27 mouse cellular contexts compared by ENCODE assay signal in the genomic region with DNA sequence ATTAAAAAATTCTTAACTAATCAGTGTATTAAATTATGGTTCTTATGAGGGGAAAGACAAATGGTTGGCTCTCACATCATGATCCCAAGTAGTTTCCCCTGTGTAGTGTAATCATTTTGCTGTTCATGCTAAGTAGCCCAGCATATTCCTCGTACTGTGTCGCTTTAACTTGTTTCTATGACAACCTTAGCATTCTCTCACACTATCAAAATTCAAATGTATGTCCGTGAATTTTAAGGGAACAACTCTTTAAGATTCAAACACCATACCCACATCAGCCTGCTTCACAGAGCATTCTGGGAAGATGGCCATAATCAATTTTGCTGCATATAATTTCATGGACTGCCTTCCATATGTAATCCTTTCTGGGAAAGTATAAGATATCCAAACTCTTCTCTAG.
DNase-seq lines count a peak whose midpoint lies in the region; ATAC-seq and TF ChIP-seq lines count a peak whose summit lies in the region.
"Had no signal": no experiment of that assay in that cellular context is flagged by ENCODE, and none has a peak within 500 bp of the region (broad histone marks: within the 10 kb centered on the region; RNA-seq: fewer than 3 reads in every experiment).

No protein-coding gene starts in this region.

- no peak overlapping the region for H3K4me3 ChIP-seq in forebrain, postnatal 0 days (ENCODE audit: low read depth, low read length)
- no peak overlapping the region for H3K4me3 ChIP-seq in forebrain, embryonic 12.5 days (replicated peaks)
- H3K4me3 ChIP-seq in midbrain, embryonic 15.5 days, result no peak overlapping the region
- H3K4me3 ChIP-seq in midbrain, postnatal 0 days (ENCODE audit: low read depth, low read length), result no peak overlapping the region
- H3K4me3 ChIP-seq: forebrain, embryonic 10.5 days; forebrain, embryonic 15.5 days; heart, adult 2 months; heart, embryonic 10.5 days; heart, embryonic 13.5 days; hindbrain, embryonic 12.5 days; intestine, embryonic 15.5 days had no signal

- H3K9ac ChIP-seq in forebrain, postnatal 0 days, result no peak overlapping the region
- no peak overlapping the region for H3K9ac ChIP-seq in forebrain, embryonic 12.5 days
- H3K9ac ChIP-seq in midbrain, embryonic 15.5 days, result no peak overlapping the region
- no peak overlapping the region for H3K9ac ChIP-seq in midbrain, postnatal 0 days (replicated peaks; ENCODE audit: low read length, poor library complexity, severe bottlenecking)
- H3K9ac ChIP-seq: forebrain, embryonic 15.5 days; heart, embryonic 13.5 days; hindbrain, embryonic 12.5 days; intestine, embryonic 15.5 days had no signal

- 0 out of 2 replicates have a peak, but pooled peaks cover 3% of the 10 kb centered on the region for H3K4me1 ChIP-seq in forebrain, postnatal 0 days (ENCODE audit: insufficient read depth)
- peaks cover 3% of the 10 kb centered on the region for H3K4me1 ChIP-seq in forebrain, embryonic 12.5 days
- no peaks in the 10 kb centered on the region; the same call in 1 of the 2 replicates for H3K4me1 ChIP-seq in midbrain, embryonic 15.5 days
- no peaks in the 10 kb centered on the region for H3K4me1 ChIP-seq in midbrain, postnatal 0 days (ENCODE audit: insufficient read depth, low read length)
- H3K4me1 ChIP-seq: hindbrain, embryonic 12.5 days; intestine, embryonic 15.5 days had no signal

- no peaks in the 10 kb centered on the region for H3K9me3 ChIP-seq in forebrain, postnatal 0 days (ENCODE audit: low read length)
- H3K9me3 ChIP-seq in forebrain, embryonic 12.5 days, result no peaks in the 10 kb centered on the region
- no peaks in the 10 kb centered on the region for H3K9me3 ChIP-seq in midbrain, embryonic 15.5 days
- H3K9me3 ChIP-seq in midbrain, postnatal 0 days (ENCODE audit: low read length), result no peaks in the 10 kb centered on the region
- H3K9me3 ChIP-seq: forebrain, embryonic 10.5 days; forebrain, embryonic 15.5 days; G1E; heart, embryonic 10.5 days; heart, embryonic 13.5 days; hindbrain, embryonic 12.5 days; intestine, embryonic 15.5 days had no signal

- WGBS in forebrain, postnatal 0 days, result 49% methylated on average over 3 of the region's 3 CpGs
- WGBS in forebrain, embryonic 12.5 days, result 86% methylated on average over 3 of the region's 3 CpGs
- WGBS in midbrain, embryonic 15.5 days, result 65% methylated on average over 3 of the region's 3 CpGs
- 43% methylated on average over 3 of the region's 3 CpGs for WGBS in midbrain, postnatal 0 days

- H3K4me2 ChIP-seq in forebrain, postnatal 0 days (ENCODE audit: low read depth), result no peak overlapping the region
- H3K4me2 ChIP-seq in forebrain, embryonic 12.5 days, result no peak overlapping the region
- no peak overlapping the region for H3K4me2 ChIP-seq in midbrain, embryonic 15.5 days
- H3K4me2 ChIP-seq in midbrain, postnatal 0 days (ENCODE audit: low read depth, low read length, poor library complexity, severe bottlenecking), result no peak overlapping the region
- H3K4me2 ChIP-seq: forebrain, embryonic 15.5 days; heart, embryonic 13.5 days; hindbrain, embryonic 12.5 days; intestine, embryonic 15.5 days had no signal

- TF ChIP-seq CTCF in forebrain, postnatal 0 days (IDR thresholded peaks at IDR 0.05; ENCODE audit: low read depth), result no peak
- TF ChIP-seq CTCF in midbrain, postnatal 0 days (IDR thresholded peaks at IDR 0.05), result no peak
- TF ChIP-seq CTCF in brain, embryonic 14.5 days (IDR thresholded peaks at IDR 0.05; ENCODE audit: borderline replicate concordance, extremely low read depth, insufficient read depth, insufficient read length), result no peak

- 0 out of 2 replicates have a peak overlapping the region, but pooled peaks have one; percentile 40 for H3K27ac ChIP-seq in forebrain, postnatal 0 days (ENCODE audit: low read depth, low read length)
- no peak overlapping the region for H3K27ac ChIP-seq in forebrain, embryonic 12.5 days
- H3K27ac ChIP-seq in midbrain, embryonic 15.5 days, result no peak overlapping the region
- no peak overlapping the region for H3K27ac ChIP-seq in midbrain, postnatal 0 days (ENCODE audit: low read depth, low read length)
- H3K27ac ChIP-seq: forebrain, embryonic 10.5 days; forebrain, embryonic 15.5 days; heart, adult 2 months; heart, embryonic 10.5 days; heart, embryonic 13.5 days; hindbrain, embryonic 12.5 days; intestine, embryonic 15.5 days had no signal

- H3K27me3 ChIP-seq in forebrain, postnatal 0 days (ENCODE audit: insufficient read depth, low read length), result no peaks in the 10 kb centered on the region
- H3K27me3 ChIP-seq in forebrain, embryonic 12.5 days, result no peaks in the 10 kb centered on the region
- H3K27me3 ChIP-seq in midbrain, embryonic 15.5 days (replicated peaks), result no peaks in the 10 kb centered on the region
- H3K27me3 ChIP-seq in midbrain, postnatal 0 days (ENCODE audit: insufficient read depth, low read length), result no peaks in the 10 kb centered on the region
- H3K27me3 ChIP-seq: forebrain, embryonic 15.5 days; heart, embryonic 13.5 days; hindbrain, embryonic 12.5 days; intestine, embryonic 15.5 days; Patski had no signal

- no peak for TF ChIP-seq POLR2A in brain, embryonic 14.5 days (IDR thresholded peaks at IDR 0.05; ENCODE audit: borderline replicate concordance, extremely low read depth, insufficient read depth, insufficient read length, poor library complexity, severe bottlenecking)

- peak; percentile 91 for ATAC-seq in forebrain, postnatal 0 days
- no peak for ATAC-seq in forebrain, embryonic 12.5 days (ENCODE audit: low FRiP score)
- ATAC-seq in midbrain, embryonic 15.5 days (replicated peaks), result 0 out of 2 replicates have a peak, but pooled peaks have one; percentile 27
- no peak for ATAC-seq in midbrain, postnatal 0 days (ENCODE audit: low FRiP score)
- ATAC-seq: forebrain, embryonic 15.5 days; hindbrain, embryonic 16.5 days; intestine, embryonic 15.5 days; Patski had no signal

- peak; percentile 60 for DNase-seq in forebrain, postnatal 0 days
- no peak for DNase-seq in midbrain, postnatal 0 days (ENCODE audit: low spot score)
- DNase-seq in brain, embryonic 14.5 days (ENCODE audit: low read depth), result peak; percentile 40
- DNase-seq in right cerebral cortex, adult 18-20 months, result no peak
- DNase-seq: adrenal gland, postnatal 10 days; adrenal gland, postnatal 36 days; B cell, adult 2 months; cerebellum, adult 18-20 months; cerebellum, adult 9-10 months; cerebellum, postnatal 14 days; gastrocnemius, postnatal 10 days; gastrocnemius, postnatal 36 days; heart, adult 2 months; heart, postnatal 14 days; heart, postnatal 4 days; kidney, adult 11 months had no signal

- H3K36me3 ChIP-seq in forebrain, postnatal 0 days (ENCODE audit: insufficient read depth), result peaks cover 12% of the 10 kb centered on the region
- H3K36me3 ChIP-seq in forebrain, embryonic 12.5 days (replicated peaks), result peaks cover 6% of the 10 kb centered on the region; the same call in 1 of the 2 replicates
- H3K36me3 ChIP-seq in midbrain, embryonic 15.5 days (replicated peaks), result no peaks in the 10 kb centered on the region; the same call in 1 of the 2 replicates
- 0 out of 2 replicates have a peak, but pooled peaks cover 6% of the 10 kb centered on the region for H3K36me3 ChIP-seq in midbrain, postnatal 0 days (ENCODE audit: insufficient read depth, low read length)
- H3K36me3 ChIP-seq: G1E; intestine, embryonic 15.5 days had no signal

Comparison
In these comparisons a context has a peak if more than half of its experiments do, and no peak if none do; other contexts are left out.
1. ATAC-seq: peak in forebrain, postnatal 0 days (single experiment) and midbrain, embryonic 15.5 days (single experiment); none in forebrain, embryonic 12.5 days (single experiment) and midbrain, postnatal 0 days (single experiment).
2. DNase-seq: peak in forebrain, postnatal 0 days (single experiment) and brain, embryonic 14.5 days (single experiment); none in midbrain, postnatal 0 days (single experiment) and right cerebral cortex, adult 18-20 months (single experiment).